In the genomic region with DNA sequence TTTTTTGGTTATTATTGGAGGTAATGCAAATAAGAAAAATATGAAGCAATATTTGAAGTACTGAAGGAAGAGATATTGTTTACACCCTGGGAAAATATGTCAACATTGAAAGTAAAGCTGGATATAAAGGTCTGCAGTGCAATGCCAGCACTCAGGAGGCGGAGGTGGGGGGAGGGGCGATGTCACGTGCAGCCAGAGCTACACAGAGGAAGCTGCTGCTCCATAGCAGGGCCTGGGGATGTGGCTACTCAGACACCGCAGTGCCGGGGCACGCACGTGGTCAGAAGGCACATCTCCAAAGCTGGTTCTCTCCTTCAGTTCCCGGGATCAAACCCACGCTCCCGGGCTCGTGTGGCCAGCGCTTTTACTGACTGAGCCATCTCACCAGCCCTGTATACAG, we compare ENCODE assay signal across 12 mouse cellular contexts.
DNase-seq lines count a peak whose midpoint lies in the region; ATAC-seq and TF ChIP-seq lines count a peak whose summit lies in the region.
"Had no signal": no experiment of that assay in that cellular context is flagged by ENCODE, and none has a peak within 500 bp of the region (broad histone marks: within the 10 kb centered on the region; RNA-seq: fewer than 3 reads in every experiment).

No protein-coding gene starts in this region.

- no peak overlapping the region for H3K4me2 ChIP-seq in lung, postnatal 0 days (replicated peaks; ENCODE audit: low read depth, low read length)
- H3K4me2 ChIP-seq in intestine, embryonic 15.5 days (replicated peaks) = no peak overlapping the region
- H3K4me2 ChIP-seq: neural tube, embryonic 13.5 days had no signal

- H3K9me3 ChIP-seq in lung, postnatal 0 days (ENCODE audit: low read length) = no peaks in the 10 kb centered on the region
- no peaks in the 10 kb centered on the region for H3K9me3 ChIP-seq in intestine, embryonic 15.5 days
- H3K9me3 ChIP-seq: neural tube, embryonic 13.5 days had no signal

- H3K4me3 ChIP-seq in lung, postnatal 0 days (ENCODE audit: low read depth, low read length) = no peak overlapping the region
- H3K4me3 ChIP-seq in intestine, embryonic 15.5 days (replicated peaks) = no peak overlapping the region
- H3K4me3 ChIP-seq: gastrocnemius, adult 2 months; neural tube, embryonic 13.5 days had no signal

- TF ChIP-seq CTCF in lung, postnatal 0 days (IDR thresholded peaks at IDR 0.05) = no peak

- no peaks in the 10 kb centered on the region for H3K27me3 ChIP-seq in lung, postnatal 0 days (replicated peaks; ENCODE audit: insufficient read depth, low read length)
- no peaks in the 10 kb centered on the region for H3K27me3 ChIP-seq in splenic B cell, adult 2 months (ENCODE audit: control insufficient read depth, insufficient read depth, low read length, poor library complexity, severe bottlenecking)
- H3K27me3 ChIP-seq in intestine, embryonic 15.5 days (replicated peaks) = no peaks in the 10 kb centered on the region
- H3K27me3 ChIP-seq: Patski had no signal

- no peaks in the 10 kb centered on the region for H3K36me3 ChIP-seq in lung, postnatal 0 days (ENCODE audit: insufficient read depth, low read length)
- H3K36me3 ChIP-seq in splenic B cell, adult 2 months (ENCODE audit: control insufficient read depth, insufficient read depth, low read length, poor library complexity, severe bottlenecking) = no peaks in the 10 kb centered on the region
- H3K36me3 ChIP-seq in intestine, embryonic 15.5 days = no peaks in the 10 kb centered on the region
- H3K36me3 ChIP-seq: neural tube, embryonic 13.5 days had no signal

- TF ChIP-seq EP300 in lung, postnatal 0 days (IDR thresholded peaks at IDR 0.05) = no peak

- H3K9ac ChIP-seq in lung, postnatal 0 days (replicated peaks; ENCODE audit: low read depth) = no peak overlapping the region
- no peak overlapping the region for H3K9ac ChIP-seq in intestine, embryonic 15.5 days
- H3K9ac ChIP-seq: neural tube, embryonic 13.5 days had no signal

- no peak for ATAC-seq in lung, postnatal 0 days
- ATAC-seq in common myeloid progenitor, adult 5-6 weeks (replicated peaks; ENCODE audit: low read depth, poor library complexity, severe bottlenecking) = peak; percentile 69
- ATAC-seq in hematopoietic stem cell, adult 5-6 weeks (replicated peaks in 1 of 2; ENCODE audit: insufficient read depth in 1 of 2, low FRiP score in 2 of 2, low TSS enrichment in 1 of 2, low read depth in 1 of 2, poor library complexity in 2 of 2, severe bottlenecking in 2 of 2) = peak; percentile 57 to 76; a peak in 3 of 4 replicates
- no peak for ATAC-seq in intestine, embryonic 15.5 days
- no peak for ATAC-seq in frontal cortex, adult (ENCODE audit: low TSS enrichment)
- ATAC-seq: inflammation-experienced regulatory T-cells, adult 6 months; Patski had no signal

- H3K4me1 ChIP-seq in lung, postnatal 0 days (ENCODE audit: insufficient read depth, low read depth, low read length) = peaks cover 6% of the 10 kb centered on the region
- H3K4me1 ChIP-seq in intestine, embryonic 15.5 days (replicated peaks) = 0 out of 2 replicates have a peak, but pooled peaks cover 3% of the 10 kb centered on the region

- DNase-seq in lung, adult 18-20 months = peak; percentile 71 to 76
- no peak for DNase-seq in lung, postnatal 0 days (ENCODE audit: low spot score)
- DNase-seq in splenic B cell, adult 2 months (ENCODE audit: low read depth, low spot score) = peak; percentile 31
- no peak for DNase-seq in layer of hippocampus, postnatal 10 days (ENCODE audit: low spot score in 2 of 2)
- DNase-seq: gastrocnemius, adult 2 months had no signal

- WGBS in lung, postnatal 0 days = 34% methylated on average over 12 of the region's 12 CpGs
- WGBS in intestine, embryonic 15.5 days = 32% methylated on average over 12 of the region's 12 CpGs

- no peak overlapping the region for H3K27ac ChIP-seq in lung, postnatal 0 days (ENCODE audit: low read length)
- H3K27ac ChIP-seq in intestine, embryonic 15.5 days = no peak overlapping the region
- H3K27ac ChIP-seq: neural tube, embryonic 13.5 days had no signal

Comparison
In these comparisons a context has a peak if more than half of its experiments do, and no peak if none do; other contexts are left out.
1. DNase-seq: peak in lung, adult 18-20 months (2 of 2) and splenic B cell, adult 2 months (single experiment); none in lung, postnatal 0 days (single experiment) and layer of hippocampus, postnatal 10 days (0 of 2).
2. ATAC-seq: peak in common myeloid progenitor, adult 5-6 weeks (single experiment) and hematopoietic stem cell, adult 5-6 weeks (2 of 2); none in lung, postnatal 0 days (single experiment), intestine, embryonic 15.5 days (single experiment) and frontal cortex, adult (single experiment).